Mouse (Mus musculus): Measurements from ENCODE around the gene Armh3. TPM values are rescaled to one million over a fixed set of nuclear protein-coding genes. Genes with fewer than 3 reads are reported as not detected.

Armh3 gene
- polyA plus RNA-seq, 1 experiment from 2014 or later: 21.4 TPM

DNA sequence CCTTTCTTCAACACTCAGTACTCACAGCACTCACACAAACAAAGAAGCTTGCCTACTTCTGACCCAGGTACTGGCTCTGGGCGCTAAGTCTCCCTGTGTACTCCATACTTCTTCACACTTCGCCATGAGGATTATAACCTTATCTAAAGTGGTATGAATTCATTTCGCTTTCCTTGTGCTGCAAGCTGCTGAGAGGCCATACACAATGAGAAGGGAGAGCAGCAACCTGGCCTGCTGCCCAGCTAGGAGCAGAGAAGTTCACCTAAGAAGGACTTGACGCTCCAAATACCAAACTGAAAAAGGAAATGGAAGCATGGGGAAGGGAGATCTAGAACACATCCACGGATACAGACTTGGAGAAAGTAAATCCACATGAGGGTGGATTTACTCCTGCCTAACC is 71.1 kb downstream of the Armh3 start:
- ATAC-seq: no peak
- H3K4me1 ChIP-seq (ENCODE audit: control insufficient read depth, insufficient read depth, low read depth, low read length): no peaks in the 10 kb centered on the region
- no peak overlapping the region for H3K4me3 ChIP-seq (ENCODE audit: low read length)
- 88% methylated on average over 5 of the region's 5 CpGs for WGBS
- no peak overlapping the region for H3K27ac ChIP-seq (ENCODE audit: low read depth, low read length)
- no peak overlapping the region for H3K4me2 ChIP-seq (ENCODE audit: low read length)
- no peaks in the 10 kb centered on the region; the same call in 1 of the 2 replicates for H3K36me3 ChIP-seq (ENCODE audit: control insufficient read depth, insufficient read depth, low read length)
- no peaks in the 10 kb centered on the region for H3K9me3 ChIP-seq (ENCODE audit: control insufficient read depth, low read length)
- no peaks in the 10 kb centered on the region for H3K27me3 ChIP-seq (replicated peaks; ENCODE audit: control insufficient read depth, insufficient read depth, low read length)
- no peak overlapping the region for H3K9ac ChIP-seq (ENCODE audit: low read depth, low read length)

DNA sequence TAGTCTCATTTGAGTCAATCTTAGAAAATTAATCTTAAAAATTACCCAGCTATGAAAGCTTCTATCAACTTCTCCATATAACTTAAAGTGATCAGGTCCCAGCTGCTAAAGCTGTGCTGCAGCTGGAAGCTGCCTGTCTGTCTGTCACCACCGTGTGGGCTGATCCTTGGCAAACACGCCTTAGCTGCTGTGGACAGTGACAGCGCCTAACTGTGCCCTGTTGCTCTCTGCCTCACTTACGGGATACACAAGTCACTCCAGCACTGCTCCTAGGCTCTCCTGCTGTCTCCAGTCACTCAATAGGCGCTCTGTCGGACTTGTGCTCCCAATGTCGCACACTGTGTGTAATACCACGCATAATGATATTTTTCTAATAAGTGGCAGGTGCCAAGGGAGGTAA is 71.9 kb downstream of the Armh3 start:
- H3K9ac ChIP-seq (ENCODE audit: low read depth, low read length): no peak overlapping the region
- H3K4me2 ChIP-seq (ENCODE audit: low read length): no peak overlapping the region
- H3K27ac ChIP-seq (ENCODE audit: low read depth, low read length): no peak overlapping the region
- H3K27me3 ChIP-seq (replicated peaks; ENCODE audit: control insufficient read depth, insufficient read depth, low read length): no peaks in the 10 kb centered on the region
- no peaks in the 10 kb centered on the region for H3K9me3 ChIP-seq (ENCODE audit: control insufficient read depth, low read length)
- H3K36me3 ChIP-seq (ENCODE audit: control insufficient read depth, insufficient read depth, low read length): no peaks in the 10 kb centered on the region; the same call in 1 of the 2 replicates
- no peak for ATAC-seq
- H3K4me3 ChIP-seq (ENCODE audit: low read length): no peak overlapping the region
- 85% methylated on average over 8 of the region's 8 CpGs for WGBS
- H3K4me1 ChIP-seq (ENCODE audit: control insufficient read depth, insufficient read depth, low read depth, low read length): no peaks in the 10 kb centered on the region

DNA sequence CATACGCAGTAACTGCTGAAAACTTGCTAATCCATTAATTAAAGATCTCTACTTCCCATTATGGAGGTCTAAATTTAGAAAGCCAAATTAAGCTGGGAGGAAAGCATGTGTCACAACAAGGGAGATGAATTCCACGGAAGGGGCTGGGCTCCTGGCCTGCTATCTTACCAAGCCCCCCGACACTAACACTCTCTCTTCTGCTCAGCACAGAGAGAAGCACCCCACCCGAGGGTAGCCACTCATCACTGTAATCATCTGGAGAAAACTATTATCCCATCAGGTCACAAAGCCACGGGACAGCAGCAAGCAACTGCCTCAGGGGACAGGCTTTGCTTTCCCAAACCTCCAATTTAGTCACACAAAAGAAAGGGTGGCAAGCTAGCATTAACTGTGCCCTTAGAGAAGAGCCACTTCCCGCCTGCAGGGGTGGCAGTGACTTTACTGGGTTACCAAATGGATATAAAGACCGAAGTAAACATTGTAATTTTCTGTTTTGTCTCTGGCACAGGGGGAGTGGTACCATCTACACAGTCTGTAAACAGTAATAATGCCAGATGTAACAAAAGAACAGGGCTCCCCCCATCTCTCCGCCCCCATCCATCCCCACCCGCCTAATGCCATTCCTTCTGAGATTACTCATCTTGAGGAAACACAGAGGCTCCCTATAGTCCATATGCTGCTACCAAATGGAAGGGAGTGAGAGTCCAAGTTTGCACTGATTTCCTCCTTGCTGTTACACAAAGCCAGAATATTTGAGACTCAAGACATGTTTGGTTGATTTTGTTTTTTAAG is 77.8 kb downstream of the Armh3 start:
- H3K4me1 ChIP-seq (ENCODE audit: control insufficient read depth, insufficient read depth, low read depth, low read length): no peaks in the 10 kb centered on the region; the same call in 1 of the 2 replicates
- H3K4me2 ChIP-seq (ENCODE audit: low read length): no peak overlapping the region
- 0 out of 2 replicates have a peak, but pooled peaks have one; percentile 17 for ATAC-seq
- no peaks in the 10 kb centered on the region; the same call in 1 of the 2 replicates for H3K36me3 ChIP-seq (ENCODE audit: control insufficient read depth, insufficient read depth, low read length)
- H3K27ac ChIP-seq (ENCODE audit: low read depth, low read length): no peak overlapping the region; the same call in 1 of the 2 replicates
- no peak overlapping the region for H3K9ac ChIP-seq (ENCODE audit: low read depth, low read length)
- H3K9me3 ChIP-seq (ENCODE audit: control insufficient read depth, low read length): no peaks in the 10 kb centered on the region
- no peak overlapping the region for H3K4me3 ChIP-seq (ENCODE audit: low read length)
- H3K27me3 ChIP-seq (replicated peaks; ENCODE audit: control insufficient read depth, insufficient read depth, low read length): no peaks in the 10 kb centered on the region
- WGBS: 61% methylated on average over 9 of the region's 9 CpGs

DNA sequence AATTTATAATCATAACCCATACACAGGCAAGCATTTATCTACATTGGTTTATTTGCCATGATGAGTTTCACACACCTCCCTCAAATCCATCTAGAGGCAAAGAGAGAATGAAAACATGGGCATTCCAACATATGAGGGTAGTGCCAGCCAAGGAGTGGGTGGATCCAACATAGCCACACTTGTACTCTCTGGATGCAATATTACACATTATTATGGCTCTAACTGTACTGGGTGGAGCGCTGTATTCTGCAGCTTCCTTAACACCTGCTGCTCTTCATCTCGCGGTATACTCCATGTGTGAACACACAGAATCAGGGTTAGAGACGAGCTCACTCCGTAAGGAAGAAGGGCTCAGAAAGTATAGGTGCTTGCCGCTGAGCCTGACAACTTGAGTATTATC is 79.9 kb downstream of the Armh3 start:
- Histone ChIP-seq H3K27ac (ENCODE audit: low read depth, low read length) (no peak overlapping the region), H3K4me3 (ENCODE audit: low read length) (no peak overlapping the region), H3K9me3 (ENCODE audit: control insufficient read depth, low read length) (no peaks in the 10 kb centered on the region), H3K27me3 (replicated peaks; ENCODE audit: control insufficient read depth, insufficient read depth, low read length) (no peaks in the 10 kb centered on the region), H3K4me1 (ENCODE audit: control insufficient read depth, insufficient read depth, low read depth, low read length) (no peaks in the 10 kb centered on the region; the same call in 1 of the 2 replicates), H3K9ac (ENCODE audit: low read depth, low read length) (no peak overlapping the region), H3K36me3 (ENCODE audit: control insufficient read depth, insufficient read depth, low read length) (no peaks in the 10 kb centered on the region), H3K4me2 (ENCODE audit: low read length) (no peak overlapping the region)
- WGBS: 90% methylated on average over 6 of the region's 6 CpGs
- ATAC-seq: no peak

DNA sequence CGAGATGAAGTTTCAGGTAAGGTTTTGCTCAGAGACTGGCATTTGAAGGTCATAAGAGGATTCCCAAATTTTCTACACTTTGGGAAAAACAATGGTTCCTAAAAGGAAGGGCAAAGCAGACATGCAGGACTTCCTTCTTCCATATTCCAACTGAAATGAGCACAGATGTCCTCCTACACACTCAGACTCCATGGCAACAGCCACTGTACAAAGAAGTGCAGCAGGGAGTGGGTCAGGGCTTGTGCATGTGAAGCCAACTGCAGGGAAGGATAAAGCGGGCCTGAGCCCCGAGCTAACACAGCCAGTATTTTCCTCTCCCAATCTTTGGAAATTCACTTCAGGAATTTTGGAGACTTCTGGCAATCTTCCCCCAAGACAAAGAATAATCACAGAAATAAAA is 80.4 kb downstream of the Armh3 start:
- Histone ChIP-seq H3K4me3 (ENCODE audit: low read length) (no peak overlapping the region), H3K9ac (ENCODE audit: low read depth, low read length) (no peak overlapping the region), H3K4me2 (ENCODE audit: low read length) (no peak overlapping the region), H3K4me1 (ENCODE audit: control insufficient read depth, insufficient read depth, low read depth, low read length) (no peaks in the 10 kb centered on the region; the same call in 1 of the 2 replicates), H3K36me3 (ENCODE audit: control insufficient read depth, insufficient read depth, low read length) (no peaks in the 10 kb centered on the region), H3K9me3 (ENCODE audit: control insufficient read depth, low read length) (no peaks in the 10 kb centered on the region), H3K27ac (ENCODE audit: low read depth, low read length) (no peak overlapping the region), H3K27me3 (replicated peaks; ENCODE audit: control insufficient read depth, insufficient read depth, low read length) (no peaks in the 10 kb centered on the region)
- WGBS: 55% methylated on average over 3 of the region's 3 CpGs
- peak; percentile 56; the same call in 1 of the 2 replicates for ATAC-seq

DNA sequence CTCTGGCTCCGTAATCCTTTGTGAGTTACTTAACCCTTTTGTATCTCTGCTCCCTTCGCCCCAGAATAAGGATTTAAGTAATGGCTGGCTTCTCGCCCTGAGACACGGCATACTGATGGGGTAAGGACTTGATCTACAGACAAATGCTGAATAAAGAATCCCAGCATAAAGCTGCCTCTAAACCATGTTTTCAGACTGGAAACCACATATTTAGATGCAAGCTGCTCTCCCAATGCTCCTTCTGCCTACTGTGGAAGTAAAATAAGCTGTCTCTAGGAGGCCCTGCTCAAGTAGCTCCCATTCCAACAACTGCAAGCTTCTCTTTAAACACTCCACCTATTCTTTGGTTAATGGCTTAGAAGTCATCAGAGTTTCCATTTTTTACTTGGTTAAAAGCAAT is 81.8 kb downstream of the Armh3 start:
- WGBS: 58% methylated on average over 4 of the region's 4 CpGs
- no peak overlapping the region for H3K9ac ChIP-seq (ENCODE audit: low read depth, low read length)
- ATAC-seq: no peak

DNA sequence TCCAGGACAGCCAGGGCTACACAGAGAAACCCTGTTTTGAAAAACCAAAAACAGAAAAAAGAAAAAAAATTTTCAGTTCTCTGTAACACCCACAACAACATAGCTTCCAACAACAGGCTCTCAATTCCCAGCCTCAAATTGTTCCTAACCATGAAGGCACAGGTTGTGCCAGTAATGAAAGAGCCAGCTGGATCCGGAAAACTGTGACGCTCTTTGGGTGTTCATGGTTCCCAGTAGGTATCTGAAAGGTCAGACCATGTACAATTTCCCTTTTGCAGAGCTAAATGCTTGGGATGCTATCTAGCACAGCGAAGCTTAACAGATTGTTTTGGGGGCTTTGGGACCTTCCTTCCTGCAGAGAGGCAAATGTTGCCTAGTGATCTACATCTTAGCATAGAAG is 82.3 kb downstream of the Armh3 start:
- H3K9ac ChIP-seq (ENCODE audit: low read depth, low read length): no peak overlapping the region
- no peak for ATAC-seq
- H3K36me3 ChIP-seq (ENCODE audit: control insufficient read depth, insufficient read depth, low read length): no peaks in the 10 kb centered on the region
- H3K27ac ChIP-seq (ENCODE audit: low read depth, low read length): no peak overlapping the region
- no peaks in the 10 kb centered on the region; the same call in 1 of the 2 replicates for H3K4me1 ChIP-seq (ENCODE audit: control insufficient read depth, insufficient read depth, low read depth, low read length)
- H3K9me3 ChIP-seq (ENCODE audit: control insufficient read depth, low read length): no peaks in the 10 kb centered on the region
- 68% methylated on average over 3 of the region's 3 CpGs for WGBS
- H3K4me3 ChIP-seq (ENCODE audit: low read length): no peak overlapping the region
- no peak overlapping the region for H3K4me2 ChIP-seq (ENCODE audit: low read length)
- no peaks in the 10 kb centered on the region for H3K27me3 ChIP-seq (replicated peaks; ENCODE audit: control insufficient read depth, insufficient read depth, low read length)

More for the DNA sequence above, 81.8 kb downstream of the Armh3 start:
- Histone ChIP-seq H3K4me2 (ENCODE audit: low read length) (no peak overlapping the region), H3K9me3 (ENCODE audit: control insufficient read depth, low read length) (no peaks in the 10 kb centered on the region), H3K4me3 (ENCODE audit: low read length) (no peak overlapping the region), H3K36me3 (ENCODE audit: control insufficient read depth, insufficient read depth, low read length) (no peaks in the 10 kb centered on the region), H3K4me1 (ENCODE audit: control insufficient read depth, insufficient read depth, low read depth, low read length) (no peaks in the 10 kb centered on the region; the same call in 1 of the 2 replicates), H3K27ac (ENCODE audit: low read depth, low read length) (no peak overlapping the region), H3K27me3 (replicated peaks; ENCODE audit: control insufficient read depth, insufficient read depth, low read length) (no peaks in the 10 kb centered on the region)

DNA sequence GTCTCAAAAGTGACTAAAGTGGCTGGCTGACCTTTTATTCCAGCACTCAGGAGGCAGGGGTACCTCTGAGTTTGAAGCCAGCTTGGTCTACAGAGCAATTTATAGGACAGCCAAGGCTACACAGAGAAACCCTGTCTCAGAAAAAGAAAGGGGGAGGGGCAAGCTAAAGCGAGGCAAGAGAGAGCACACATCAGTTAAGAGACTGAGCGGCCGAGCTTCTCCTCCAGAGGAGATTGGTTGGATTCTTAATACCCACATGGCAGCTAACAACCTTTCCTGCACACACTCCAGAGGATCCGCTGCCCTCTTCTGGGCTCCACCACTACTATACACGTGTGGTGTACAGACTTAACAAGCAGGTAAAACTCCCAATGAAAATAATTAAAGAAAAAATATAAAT is 85.3 kb downstream of the Armh3 start:
- no peak overlapping the region for H3K4me2 ChIP-seq (ENCODE audit: low read length)
- H3K27ac ChIP-seq (ENCODE audit: low read depth, low read length): no peak overlapping the region
- no peak overlapping the region for H3K9ac ChIP-seq (ENCODE audit: low read depth, low read length)
- H3K9me3 ChIP-seq (ENCODE audit: control insufficient read depth, low read length): no peaks in the 10 kb centered on the region
- H3K27me3 ChIP-seq (replicated peaks; ENCODE audit: control insufficient read depth, insufficient read depth, low read length): no peaks in the 10 kb centered on the region
- H3K4me1 ChIP-seq (ENCODE audit: control insufficient read depth, insufficient read depth, low read depth, low read length): no peaks in the 10 kb centered on the region; the same call in 1 of the 2 replicates
- no peak for ATAC-seq
- 50% methylated on average over 5 of the region's 5 CpGs for WGBS
- H3K4me3 ChIP-seq (ENCODE audit: low read length): no peak overlapping the region
- H3K36me3 ChIP-seq (ENCODE audit: control insufficient read depth, insufficient read depth, low read length): no peaks in the 10 kb centered on the region

DNA sequence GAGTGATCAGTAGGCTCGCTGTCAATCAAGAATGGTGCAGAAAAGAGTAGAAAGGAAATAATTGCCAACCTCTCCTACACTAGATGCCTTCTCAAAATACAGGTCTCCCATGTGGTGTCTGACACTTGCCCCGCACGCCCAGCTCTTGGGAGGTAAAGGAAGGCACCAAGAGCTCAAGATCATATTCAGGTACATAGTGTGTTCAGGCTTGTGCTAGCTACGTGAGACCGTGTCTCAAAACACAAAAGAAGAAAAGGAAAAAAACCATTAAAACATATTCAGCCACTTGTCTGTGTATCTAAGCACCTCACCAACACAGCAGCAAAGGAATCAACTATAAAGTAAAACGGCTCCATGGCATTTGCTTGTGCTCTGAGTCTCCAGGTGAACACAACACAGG is 85.9 kb downstream of the Armh3 start:
- no peak overlapping the region for H3K27ac ChIP-seq (ENCODE audit: low read depth, low read length)
- no peak overlapping the region for H3K4me2 ChIP-seq (ENCODE audit: low read length)
- no peak overlapping the region for H3K4me3 ChIP-seq (ENCODE audit: low read length)
- H3K9ac ChIP-seq (ENCODE audit: low read depth, low read length): no peak overlapping the region
- H3K36me3 ChIP-seq (ENCODE audit: control insufficient read depth, insufficient read depth, low read length): no peaks in the 10 kb centered on the region
- no peaks in the 10 kb centered on the region for H3K9me3 ChIP-seq (ENCODE audit: control insufficient read depth, low read length)
- H3K27me3 ChIP-seq (replicated peaks; ENCODE audit: control insufficient read depth, insufficient read depth, low read length): no peaks in the 10 kb centered on the region
- H3K4me1 ChIP-seq (ENCODE audit: control insufficient read depth, insufficient read depth, low read depth, low read length): no peaks in the 10 kb centered on the region; the same call in 1 of the 2 replicates
- no peak for ATAC-seq
- WGBS: 92% methylated on average over 6 of the region's 6 CpGs
